Mouse (Mus musculus) thymus, postnatal 0 days (tissue): ENCODE results near the gene Tmem171. TPM values are rescaled to one million over a fixed set of nuclear protein-coding genes. Genes with fewer than 3 reads are reported as not detected.

Experiments
- DNase-seq: peaks from one replicate; pipeline ENCODE4 v3.0.0-alpha.2; 2015; ENCODE audit warnings: low spot score
- polyA plus RNA-seq: library from polyadenylated mRNA; unstranded; fragments of >200 nt; fragmentation: Nextera tagmentation; extraction: Ambion mirVana; gene quantifications from 2 replicates; pipeline ENCODE4 v1.2.1, GENCODE M21; 2015

The Tmem171 gene
- polyA plus RNA-seq, 1 experiment from 2014 or later: 0.39 TPM

DNA sequence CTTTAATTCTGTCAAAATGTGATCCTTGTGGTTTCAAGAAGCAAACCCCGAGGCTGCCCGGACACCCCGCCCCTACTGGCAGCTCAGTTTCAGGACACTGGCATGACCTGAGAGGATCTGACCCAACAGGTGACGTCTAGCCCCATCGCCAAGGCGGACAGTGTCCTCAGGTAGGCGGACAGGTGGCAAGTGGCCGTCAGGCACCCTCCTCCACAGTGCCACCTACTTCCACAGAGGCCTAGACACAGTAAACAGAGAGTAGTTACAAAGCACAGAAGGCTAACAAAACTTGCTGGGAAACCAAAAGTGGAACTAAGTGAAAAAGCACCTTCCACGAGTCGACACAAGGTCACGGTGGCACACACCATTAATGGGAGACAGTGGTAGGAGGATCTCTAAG, 1.3 kb downstream of the Tmem171 start:
- no peak for DNase-seq

- no peak for DNase-seq
Measured at GRCm38 (mm10) chr13:98691956-98692515, 2.6 kb downstream of the Tmem171 start.

- DNase-seq: no peak
Measured at GRCm38 (mm10) chr13:98690886-98691285, 3.7 kb downstream of the Tmem171 start.

- no peak for DNase-seq
Measured at GRCm38 (mm10) chr13:98689605-98690290, 4.9 kb downstream of the Tmem171 start.

GRCm38 (mm10) chr13:98687931-98688330, 6.7 kb downstream of the Tmem171 start:
- no peak for DNase-seq

DNA sequence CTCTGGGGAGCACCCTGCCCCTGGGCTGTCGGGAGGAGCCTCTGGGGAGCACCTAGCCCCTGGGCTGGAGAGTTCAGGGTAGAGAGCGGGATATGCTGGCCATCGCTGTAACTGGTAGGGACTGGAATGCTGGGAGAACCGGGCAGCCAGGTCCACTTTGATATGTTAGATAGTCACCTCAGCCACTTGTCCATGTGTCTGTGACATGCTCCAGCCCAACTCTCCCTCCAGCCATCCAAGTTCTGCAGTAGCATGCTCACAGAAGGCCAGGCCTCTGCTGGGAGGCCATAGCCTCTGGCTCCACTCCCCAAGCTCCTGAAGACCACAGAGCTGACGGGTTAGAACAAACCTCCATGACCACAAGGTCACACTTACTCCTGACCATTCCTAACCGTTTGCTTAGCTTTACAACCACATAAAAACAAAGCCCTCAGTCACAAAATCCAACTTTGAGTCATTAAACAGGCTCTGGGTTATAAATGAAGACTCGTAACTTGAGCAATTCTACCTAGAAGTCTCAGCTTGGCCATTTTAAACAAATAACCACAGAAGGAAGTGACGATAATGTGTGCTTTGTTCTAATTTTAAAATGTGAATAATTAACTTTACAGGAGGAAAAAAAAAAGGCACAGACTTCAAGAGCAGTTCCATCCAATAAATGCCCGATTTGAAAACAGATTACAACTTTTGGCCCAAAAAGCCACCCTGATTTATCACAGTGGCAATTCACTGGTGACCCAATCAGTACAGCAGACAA, 10.3 kb downstream of the Tmem171 start:
- DNase-seq: no peak

DNA sequence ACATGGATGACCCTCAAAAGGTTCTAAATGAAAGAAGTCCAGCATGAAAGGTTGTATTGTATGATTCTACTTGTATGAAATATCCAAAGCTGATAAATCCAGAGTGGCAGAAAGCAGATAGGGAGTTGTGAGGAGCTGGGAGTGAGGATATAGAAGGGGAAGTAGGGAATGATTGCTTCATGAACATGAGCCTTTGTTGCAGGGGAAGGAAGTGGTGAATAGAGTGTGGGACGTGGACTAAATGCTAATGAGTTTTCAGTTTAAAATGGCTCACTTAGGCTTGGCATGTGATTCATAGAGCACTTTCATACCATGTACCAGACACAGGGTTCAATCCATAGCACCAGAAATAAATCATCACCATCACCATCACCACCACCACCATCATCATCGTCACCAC, 11.2 kb downstream of the Tmem171 start:
- no peak for DNase-seq

- DNase-seq: no peak
Measured at GRCm38 (mm10) chr13:98680470-98681060, 14.1 kb downstream of the Tmem171 start.

DNA sequence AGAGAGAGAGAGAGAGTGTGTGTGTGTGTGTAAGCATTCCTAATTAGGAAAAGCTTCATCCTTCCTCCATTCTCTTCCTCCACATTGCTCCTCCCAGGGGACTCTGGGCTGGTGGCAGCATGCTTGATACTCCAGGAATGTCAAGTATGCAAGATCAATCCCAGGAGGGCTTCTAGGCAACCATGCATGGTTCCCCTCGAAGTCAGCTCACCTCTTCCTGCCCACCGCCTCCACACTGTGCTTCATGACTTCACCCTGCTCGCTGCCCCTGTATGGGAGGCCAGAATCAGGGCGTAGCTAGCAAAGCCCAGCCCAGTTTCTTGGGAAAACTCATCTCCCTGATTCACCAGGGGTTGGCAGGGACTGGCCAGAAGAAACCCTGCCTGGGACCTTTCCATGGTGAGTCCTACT, 15.0 kb downstream of the Tmem171 start:
- no peak for DNase-seq

- DNase-seq: no peak
Measured at GRCm38 (mm10) chr13:98679230-98679629, 15.4 kb downstream of the Tmem171 start.

DNA sequence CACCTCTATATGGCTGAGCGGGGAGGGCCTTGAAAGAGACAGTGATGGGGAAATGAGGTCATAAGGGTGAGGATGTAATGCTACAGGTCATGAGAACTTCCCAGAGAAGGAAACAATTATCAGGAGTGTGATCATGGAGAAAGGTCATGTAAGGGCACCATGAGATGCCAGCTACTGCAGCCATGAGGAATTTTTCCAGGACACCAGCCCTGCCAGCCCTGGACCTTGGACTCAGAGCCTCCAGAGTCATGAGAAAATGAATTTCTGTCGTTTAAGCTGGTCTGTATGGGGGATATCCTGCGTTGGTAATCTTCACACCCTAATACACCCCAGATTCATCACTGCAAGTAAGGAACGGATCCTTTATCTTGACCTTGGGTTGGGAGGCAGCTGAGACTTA, 20.7 kb downstream of the Tmem171 start:
- DNase-seq: no peak

- DNase-seq: no peak
Measured at GRCm38 (mm10) chr13:98669296-98669695, 25.3 kb downstream of the Tmem171 start.

- DNase-seq: no peak
Measured at GRCm38 (mm10) chr13:98667316-98667715, 27.3 kb downstream of the Tmem171 start.

- no peak for DNase-seq
Measured at GRCm38 (mm10) chr13:98665240-98665639, 29.4 kb downstream of the Tmem171 start.

GRCm38 (mm10) chr13:98662173-98662675, 32.4 kb downstream of the Tmem171 start:
- no peak for DNase-seq

DNA sequence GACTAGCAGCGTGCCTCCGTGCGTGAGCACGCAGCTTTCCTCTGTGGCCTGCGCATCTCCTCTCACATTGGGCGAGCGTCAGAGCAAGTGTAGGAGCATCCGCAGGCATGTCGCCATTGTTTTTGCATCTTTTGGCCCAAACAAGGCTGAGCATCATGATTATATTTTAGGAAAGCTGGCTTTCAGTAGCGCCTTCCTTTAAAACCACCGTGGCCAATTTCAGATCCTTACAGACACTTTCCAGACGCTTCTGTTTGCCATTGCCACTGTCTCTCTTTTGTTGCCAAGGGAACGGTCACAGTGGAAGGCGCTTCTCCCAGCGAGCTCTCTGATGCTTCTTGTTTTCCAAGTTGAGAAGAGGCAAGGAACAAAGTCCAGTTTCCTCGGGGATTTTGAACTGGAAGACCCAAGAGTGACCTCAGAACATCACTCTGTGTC, 38.6 kb downstream of the Tmem171 start:
- no peak for DNase-seq

- no peak for DNase-seq
Measured at GRCm38 (mm10) chr13:98655346-98655745, 39.3 kb downstream of the Tmem171 start.

DNA sequence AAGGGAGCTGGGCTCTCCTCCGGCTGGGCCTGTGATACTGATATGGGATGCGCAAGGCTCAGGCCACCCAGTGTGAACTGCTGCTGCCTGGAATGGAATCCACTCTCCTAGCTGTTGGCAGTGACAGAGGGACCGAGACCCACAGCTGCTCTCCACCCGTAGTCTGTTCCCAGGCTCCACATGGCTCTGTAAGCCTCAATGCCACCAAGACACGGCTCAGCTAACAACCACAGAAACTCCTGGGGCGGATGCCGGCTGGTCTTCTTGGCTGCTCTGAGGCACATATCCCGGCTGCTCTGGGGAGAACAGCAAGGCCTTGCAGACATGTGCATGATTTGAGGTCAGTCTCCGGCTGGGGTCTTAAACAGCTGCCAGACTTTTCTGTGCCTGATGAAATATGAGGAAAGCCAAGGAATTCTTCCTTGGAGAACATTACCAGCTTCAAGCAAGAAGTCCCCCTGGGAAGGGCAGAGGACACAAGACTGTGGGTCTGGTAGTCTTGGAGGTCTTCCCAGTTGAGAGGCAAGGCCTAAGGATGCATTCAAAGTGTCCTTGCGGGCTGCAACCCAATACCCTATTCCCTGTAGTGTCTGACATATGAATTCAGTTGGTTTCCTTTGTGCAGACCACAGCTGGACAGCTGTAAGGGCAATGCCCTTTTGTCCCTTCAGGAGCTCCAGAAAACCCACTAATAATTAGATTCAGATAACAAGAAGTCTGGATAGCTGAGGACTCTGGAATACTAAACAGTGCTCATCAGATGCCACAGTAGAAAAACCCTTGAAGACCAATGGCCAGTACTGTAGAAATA, 40.3 kb downstream of the Tmem171 start:
- no peak for DNase-seq

- DNase-seq: no peak
Measured at GRCm38 (mm10) chr13:98652194-98652593, 42.4 kb downstream of the Tmem171 start.

DNA sequence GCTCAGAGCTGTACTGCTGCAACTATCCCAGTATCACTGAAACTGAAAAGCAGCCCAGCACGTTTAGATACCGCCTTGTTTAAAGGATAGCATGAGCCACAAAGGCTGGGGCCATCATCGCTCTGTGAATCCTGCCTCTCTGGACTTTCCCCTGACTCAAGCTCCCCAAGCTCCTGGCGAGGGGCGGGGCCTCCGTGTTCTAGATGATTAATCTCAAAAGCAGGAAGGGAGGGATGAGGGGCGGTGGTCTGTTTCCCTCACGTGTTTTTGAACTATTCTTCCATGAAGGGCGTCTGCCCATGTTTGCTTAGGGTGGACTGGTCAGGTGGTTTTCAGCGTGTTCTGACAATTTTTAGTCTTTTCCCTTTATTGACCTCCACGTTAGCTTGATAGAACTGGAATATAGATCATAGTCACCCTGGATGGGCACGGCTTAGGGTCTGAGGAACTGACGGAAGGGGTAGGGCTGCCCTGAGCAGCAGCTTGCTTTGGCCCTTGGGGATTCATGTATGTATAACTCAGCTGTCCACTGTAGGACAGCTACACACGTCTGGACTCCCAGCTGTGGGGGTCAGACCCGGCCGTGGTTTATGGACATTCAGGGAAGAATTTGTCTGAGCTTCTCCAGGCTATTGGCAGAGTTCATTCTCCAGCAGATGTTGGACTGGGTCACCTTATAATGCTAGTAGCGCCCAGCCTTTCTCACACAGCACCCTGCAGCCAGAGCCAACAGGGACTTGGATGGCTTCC, 43.2 kb downstream of the Tmem171 start:
- no peak for DNase-seq
